ENCODE assay signal across 8 mouse cellular contexts in genomic region chr17:35027277-35028068, GRCm38 (mm10). TPM values are rescaled to one million over a fixed set of nuclear protein-coding genes. Genes with fewer than 3 reads are reported as not detected.
DNase-seq lines count a peak whose midpoint lies in the region; ATAC-seq and TF ChIP-seq lines count a peak whose summit lies in the region.

TSS of gene Sapcd1 (minus strand) at chr17:35028016.

- H3K4me1 ChIP-seq in stomach, embryonic 14.5 days (ENCODE audit: control insufficient read depth, insufficient read depth, low read length) = peaks cover 17% of the 10 kb centered on the region

- no peak within 1 kb of the TSS for H3K4me3 ChIP-seq in gastrocnemius, adult 2 months
- no peak within 1 kb of the TSS for H3K4me3 ChIP-seq in stomach, embryonic 14.5 days (ENCODE audit: low read depth, low read length)

- peak; percentile 68 for DNase-seq in gastrocnemius, adult 2 months
- no peak for DNase-seq in gastrocnemius, adult 8-10 months (ENCODE audit: low spot score in 2 of 2)
- peak; percentile 36 for DNase-seq in thymus, postnatal 0 days (ENCODE audit: low spot score)
- no peak for DNase-seq in thymus, postnatal 36 days
- DNase-seq in heart, postnatal 4 days = peak; percentile 59
- DNase-seq in liver = peak; percentile 36
- DNase-seq in lung, postnatal 14 days = no peak

- 0 out of 2 replicates have a peak within 1 kb of the TSS, but pooled peaks have one; percentile 14 for H3K9ac ChIP-seq in stomach, embryonic 14.5 days (replicated peaks; ENCODE audit: low read depth, low read length)

- no peaks in the 10 kb centered on the region for H3K9me3 ChIP-seq in stomach, embryonic 14.5 days (ENCODE audit: control insufficient read depth, low read depth, low read length)

- peak within 1 kb of the TSS; percentile 14; the same call in 1 of the 2 replicates for H3K4me2 ChIP-seq in stomach, embryonic 14.5 days (replicated peaks; ENCODE audit: low read depth, low read length)

- no peaks in the 10 kb centered on the region for H3K27me3 ChIP-seq in stomach, embryonic 14.5 days (ENCODE audit: control insufficient read depth, insufficient read depth, low read length)

- ATAC-seq in stomach, embryonic 14.5 days (ENCODE audit: insufficient number of reproducible peaks, insufficient read depth, low FRiP score, low read depth) = peak; percentile 53; the same call in 1 of the 2 replicates

- no peak for TF ChIP-seq CTCF in gastrocnemius, adult 2 months (IDR thresholded peaks at IDR 0.05)

- no peak within 1 kb of the TSS for H3K27ac ChIP-seq in gastrocnemius, adult 2 months
- peak within 1 kb of the TSS; percentile 74 for H3K27ac ChIP-seq in stomach, embryonic 14.5 days (ENCODE audit: low read length)

- WGBS in stomach, embryonic 14.5 days = 48% methylated on average over 13 of the region's 13 CpGs

- intact Hi-C loops in gastrocnemius, adult 2 months (cut with DNase I) = loop anchor here (10.0 kb wide), 1 partner anchor 207 kb away; the partner anchor contains the start of genes Atp6v1g2 and Nfkbil1

- H3K36me3 ChIP-seq in stomach, embryonic 14.5 days (ENCODE audit: control insufficient read depth, insufficient read depth, low read length) = no peaks in the 10 kb centered on the region

RNA-seq across cellular contexts. Expression of gene Sapcd1, which starts in this region (rescaled TPM):
- not detected for total RNA-seq in gastrocnemius, adult 2 months (2021)
- not detected for total RNA-seq in gastrocnemius, adult 8-10 months (2022)
- 18.2 and 22.5 TPM in 2 replicates for polyA plus RNA-seq in thymus, postnatal 0 days (2015; fragmentation: Nextera tagmentation; extraction: Ambion mirVana)
- 1 to 10 TPM in 1 of 2 experiments, under 1 TPM in 1; 0.74 to 1.3 TPM for total RNA-seq in heart, postnatal 4 days (2021)
- polyA plus RNA-seq in stomach, embryonic 14.5 days (2014; fragmentation: Nextera tagmentation; extraction: Ambion mirVana) = 16.3 and 21.3 TPM in 2 replicates

Comparison
In these comparisons a context has a peak if more than half of its experiments do, and no peak if none do; other contexts are left out.
1. DNase-seq: peak in thymus, postnatal 0 days (single experiment), heart, postnatal 4 days (single experiment) and liver (single experiment); none in gastrocnemius, adult 8-10 months (0 of 2), thymus, postnatal 36 days (0 of 2) and lung, postnatal 14 days (single experiment).
2. Peak in DNase-seq in gastrocnemius, adult 2 months; RNA of the gene not detected or under 1 TPM.